Comparison of ENCODE assay signal across 8 mouse cellular contexts in genomic region chr1:74587773-74588445, GRCm38 (mm10). TPM values are rescaled to one million over a fixed set of nuclear protein-coding genes. Genes with fewer than 3 reads are reported as not detected.
DNase-seq lines count a peak whose midpoint lies in the region; ATAC-seq lines count a peak whose summit lies in the region.

Gene Zfp142, minus strand, starts transcription at chr1:74588246.
Gene Bcs1l, plus strand, starts transcription at chr1:74588289.

- H3K9ac ChIP-seq in heart, embryonic 13.5 days, result peak within 1 kb of the TSS; percentile 89
- H3K9ac ChIP-seq in liver, embryonic 12.5 days, result peak within 1 kb of the TSS; percentile 80
- H3K9ac ChIP-seq in stomach, embryonic 15.5 days, result peak within 1 kb of the TSS; percentile 82

- peaks cover 46% of the 10 kb centered on the region for H3K36me3 ChIP-seq in heart, embryonic 13.5 days
- H3K36me3 ChIP-seq in liver, embryonic 12.5 days, result peaks cover 50% of the 10 kb centered on the region
- peaks cover 18% of the 10 kb centered on the region for H3K36me3 ChIP-seq in stomach, embryonic 15.5 days

- H3K4me1 ChIP-seq in brown adipose tissue, adult 24 weeks (ENCODE audit: control insufficient read depth, insufficient read depth, insufficient read length, low read length), result peaks cover 4% of the 10 kb centered on the region; the same call in 1 of the 2 replicates
- H3K4me1 ChIP-seq in heart, embryonic 13.5 days, result peaks cover 37% of the 10 kb centered on the region
- peaks cover 41% of the 10 kb centered on the region for H3K4me1 ChIP-seq in liver, embryonic 12.5 days
- peaks cover 11% of the 10 kb centered on the region for H3K4me1 ChIP-seq in stomach, embryonic 15.5 days

- WGBS in heart, embryonic 13.5 days, result under 1% methylated on average over 48 of the region's 48 CpGs
- WGBS in liver, embryonic 12.5 days (ENCODE audit: insufficient replicate concordance), result under 1% methylated on average over 48 of the region's 48 CpGs
- WGBS in stomach, embryonic 15.5 days, result 0% methylated on average over 48 of the region's 48 CpGs

- peak; percentile 98 for DNase-seq in CD4-positive, CD25-positive, alpha-beta regulatory T cell, adult 2 months (ENCODE audit: low read depth, low spot score)
- DNase-seq in fat pad, adult 2 months (ENCODE audit: extremely low read depth, low read depth, low spot score), result peak; percentile 89
- peak; percentile 99 for DNase-seq in kidney, postnatal 10 days
- peak; percentile 97 to 98 for DNase-seq in natural killer cell, adult 2 months (ENCODE audit: low spot score in 2 of 2)

- ATAC-seq in heart, embryonic 13.5 days (ENCODE audit: extremely low read depth, insufficient number of reproducible peaks, low FRiP score, low TSS enrichment), result peak; percentile 95
- ATAC-seq in liver, embryonic 12.5 days, result peak; percentile 95
- peak; percentile 98 for ATAC-seq in stomach, embryonic 15.5 days (ENCODE audit: insufficient read depth, low FRiP score, low read depth)

- H3K9me3 ChIP-seq in heart, embryonic 13.5 days, result no peaks in the 10 kb centered on the region
- no peaks in the 10 kb centered on the region for H3K9me3 ChIP-seq in liver, embryonic 12.5 days (replicated peaks)
- no peaks in the 10 kb centered on the region for H3K9me3 ChIP-seq in stomach, embryonic 15.5 days

- no peaks in the 10 kb centered on the region for H3K27me3 ChIP-seq in heart, embryonic 13.5 days (replicated peaks)
- no peaks in the 10 kb centered on the region for H3K27me3 ChIP-seq in liver, embryonic 12.5 days (replicated peaks)
- H3K27me3 ChIP-seq in stomach, embryonic 15.5 days (replicated peaks), result no peaks in the 10 kb centered on the region

- peak within 1 kb of the TSS; percentile 92 for H3K4me2 ChIP-seq in heart, embryonic 13.5 days
- H3K4me2 ChIP-seq in liver, embryonic 12.5 days, result peak within 1 kb of the TSS; percentile 98
- H3K4me2 ChIP-seq in stomach, embryonic 15.5 days, result peak within 1 kb of the TSS; percentile 92

- peak within 1 kb of the TSS; percentile 84 for H3K4me3 ChIP-seq in brown adipose tissue, adult 24 weeks (ENCODE audit: insufficient read depth, low read depth, low read length)
- H3K4me3 ChIP-seq in heart, embryonic 13.5 days, result peak within 1 kb of the TSS; percentile 91
- peak within 1 kb of the TSS; percentile 79 for H3K4me3 ChIP-seq in liver, embryonic 12.5 days
- H3K4me3 ChIP-seq in stomach, embryonic 15.5 days (replicated peaks), result peak within 1 kb of the TSS; percentile 94

- H3K27ac ChIP-seq in brown adipose tissue, adult 24 weeks (replicated peaks; ENCODE audit: low read depth, low read length), result peak within 1 kb of the TSS; percentile 52
- H3K27ac ChIP-seq in heart, embryonic 13.5 days (replicated peaks), result peak within 1 kb of the TSS; percentile 93
- H3K27ac ChIP-seq in liver, embryonic 12.5 days, result peak within 1 kb of the TSS; percentile 87
- H3K27ac ChIP-seq in stomach, embryonic 15.5 days, result peak within 1 kb of the TSS; percentile 89

RNA-seq across cellular contexts. Expression of gene Zfp142, which starts in this region (rescaled TPM):
- 5.1 and 6.1 TPM in 2 replicates for polyA plus RNA-seq in brown adipose tissue, adult 24 weeks (2012; ENCODE audit: insufficient read depth, insufficient read length, missing spikeins)
- 4.9 and 5.1 TPM in 2 replicates for polyA plus RNA-seq in heart, embryonic 13.5 days (2015; fragmentation: Nextera tagmentation; extraction: Ambion mirVana)
- 3.8 and 3.9 TPM in 2 replicates for polyA plus RNA-seq in liver, embryonic 12.5 days (2016; fragmentation: Nextera tagmentation; extraction: Ambion mirVana)
- polyA plus RNA-seq in stomach, embryonic 15.5 days (2015; fragmentation: Nextera tagmentation; extraction: Ambion mirVana), result 5.8 and 5.9 TPM in 2 replicates

RNA-seq across cellular contexts. Expression of gene Bcs1l, which starts in this region (rescaled TPM):
- 31.4 and 36.9 TPM in 2 replicates for polyA plus RNA-seq in brown adipose tissue, adult 24 weeks (2012; ENCODE audit: insufficient read depth, insufficient read length, missing spikeins)
- 20.5 and 21.7 TPM in 2 replicates for polyA plus RNA-seq in heart, embryonic 13.5 days (2015; fragmentation: Nextera tagmentation; extraction: Ambion mirVana)
- polyA plus RNA-seq in liver, embryonic 12.5 days (2016; fragmentation: Nextera tagmentation; extraction: Ambion mirVana), result 16.2 and 16.3 TPM in 2 replicates
- polyA plus RNA-seq in stomach, embryonic 15.5 days (2015; fragmentation: Nextera tagmentation; extraction: Ambion mirVana), result 16.5 and 17.1 TPM in 2 replicates

Comparison
In these comparisons a context has a peak if more than half of its experiments do, and no peak if none do; other contexts are left out.
1. Peak in every context shown above with its lines: DNase-seq, ATAC-seq, H3K4me3 ChIP-seq and H3K27ac ChIP-seq.